Mouse (Mus musculus): ENCODE results near the gene Olfr1052.

DNA sequence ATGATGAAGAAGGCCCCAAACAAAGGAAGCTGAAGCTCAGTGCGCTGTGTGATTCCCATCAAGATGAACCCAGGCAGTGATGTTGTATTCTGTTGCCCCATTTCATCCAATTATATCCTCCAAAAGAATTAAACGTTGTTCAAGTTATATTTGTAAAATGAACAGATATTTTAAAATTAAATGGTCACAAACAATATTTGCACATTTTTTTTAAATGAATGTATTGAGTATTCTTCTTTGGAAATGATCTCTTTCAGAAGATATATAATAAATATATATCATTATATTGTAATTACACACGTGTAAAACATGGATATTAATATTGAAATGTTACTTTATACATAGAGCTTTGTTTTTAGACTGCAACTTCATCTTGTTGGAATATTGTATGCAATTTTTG, 22.9 kb downstream of the Olfr1052 start, which contains the start of gene Olfr1053:
- TF ChIP-seq CTCF (IDR thresholded peaks at IDR 0.05; ENCODE audit: low read depth) (no peak), EP300 (IDR thresholded peaks at IDR 0.05; ENCODE audit: low read depth) (no peak)

Data from liver, embryonic 14.5 days (tissue).